Mouse (Mus musculus) thymus, adult 2 months (tissue): ENCODE results near the gene Pepd. TPM values are rescaled to one million over a fixed set of nuclear protein-coding genes. Genes with fewer than 3 reads are reported as not detected.

Experiments
- DNase-seq: peaks from one replicate; pipeline ENCODE4 v3.0.0; 2021
- H3K27ac ChIP-seq: fragments of 200-500 bp; 2 replicates; pipeline ENCODE4 v1.5.1; 2012; ENCODE audit warnings: low read length, control low read depth; ENCODE audit not compliant: control insufficient read depth, insufficient read depth
- H3K27me3 ChIP-seq: fragments of 200-500 bp; 2 replicates; pipeline ENCODE4 v1.6.1; 2012; ENCODE audit warnings: mild to moderate bottlenecking, low read length, moderate library complexity, mixed read lengths; ENCODE audit not compliant: control insufficient read depth, insufficient read depth
- H3K36me3 ChIP-seq: fragments of 200-500 bp; 2 replicates; pipeline ENCODE4 v1.6.1; 2012; ENCODE audit warnings: mild to moderate bottlenecking, low read length, moderate library complexity; ENCODE audit not compliant: control insufficient read depth, insufficient read depth
- H3K4me1 ChIP-seq: fragments of 200-500 bp; replicated peaks from 2 replicates; pipeline ENCODE4 v1.6.1; 2012; ENCODE audit warnings: low read length; ENCODE audit not compliant: control insufficient read depth, insufficient read depth
- H3K4me3 ChIP-seq: fragments of 200-500 bp; 2 replicates; pipeline ENCODE4 v1.5.1; 2012; ENCODE audit warnings: mild to moderate bottlenecking, low read length, control low read depth, moderate library complexity; ENCODE audit not compliant: control insufficient read depth, insufficient read depth
- CTCF ChIP-seq: fragments of 200-500 bp; IDR thresholded peaks from 2 replicates; pipeline ENCODE4 v1.5.1; 2012; ENCODE audit warnings: mild to moderate bottlenecking, control low read depth, low read length, moderate library complexity, borderline replicate concordance; ENCODE audit not compliant: control insufficient read depth, poor library complexity, insufficient read depth; ENCODE audit errors: extremely low read depth
- POLR2A ChIP-seq: fragments of 200-500 bp; IDR thresholded peaks from 2 replicates; pipeline ENCODE4 v1.6.1; 2012; ENCODE audit warnings: mild to moderate bottlenecking, low read length, control low read depth, moderate library complexity; ENCODE audit not compliant: control insufficient read depth, poor library complexity, insufficient read depth; ENCODE audit errors: extremely low read depth
- WGBS: fragments of 180-500 bp; shearing (Covaris S2); methylation state at CpG from one replicate; pipeline ENCODE4 v1.1.7; 2018; 5-methylcytosine and 5-hydroxymethylcytosine counted together
- polyA plus RNA-seq: library from polyadenylated mRNA; depleted of rRNA; stranded (reverse); fragments of >200 nt; gene quantifications from 2 replicates; pipeline ENCODE4 v1.2.3, GENCODE M21; 2012

The Pepd gene
- polyA plus RNA-seq, 1 experiment, result 87.6 TPM

DNA sequence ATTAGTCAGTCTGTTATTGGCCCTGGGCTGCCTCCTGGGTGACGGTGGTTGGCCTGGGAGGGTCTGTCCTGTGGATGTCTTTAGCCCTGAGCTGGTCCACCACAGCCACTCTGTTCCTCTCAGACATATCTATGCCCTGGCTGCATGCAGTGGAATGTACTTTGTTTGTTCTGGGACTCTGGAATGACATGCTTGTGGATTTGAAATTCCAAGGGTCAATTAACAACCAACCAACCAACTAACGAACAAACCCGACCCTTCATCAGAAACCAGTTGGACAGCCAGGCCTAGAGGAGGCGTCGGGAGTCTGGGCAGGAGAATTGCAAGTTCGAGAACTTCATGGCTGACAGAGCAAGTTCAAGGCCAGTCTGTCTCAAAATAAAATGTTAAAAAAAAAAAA lies 5.4 kb downstream of the Pepd start:
- Histone ChIP-seq H3K4me3 (no peak overlapping the region), H3K27me3 (no peaks in the 10 kb centered on the region), H3K4me1 (peaks cover 16% of the 10 kb centered on the region), H3K27ac (no peak overlapping the region), H3K36me3 (no peaks in the 10 kb centered on the region)
- DNase-seq, result no peak
- TF ChIP-seq CTCF (no peak), POLR2A (no peak)
- WGBS, result 94% methylated on average over 6 of the region's 6 CpGs

DNA sequence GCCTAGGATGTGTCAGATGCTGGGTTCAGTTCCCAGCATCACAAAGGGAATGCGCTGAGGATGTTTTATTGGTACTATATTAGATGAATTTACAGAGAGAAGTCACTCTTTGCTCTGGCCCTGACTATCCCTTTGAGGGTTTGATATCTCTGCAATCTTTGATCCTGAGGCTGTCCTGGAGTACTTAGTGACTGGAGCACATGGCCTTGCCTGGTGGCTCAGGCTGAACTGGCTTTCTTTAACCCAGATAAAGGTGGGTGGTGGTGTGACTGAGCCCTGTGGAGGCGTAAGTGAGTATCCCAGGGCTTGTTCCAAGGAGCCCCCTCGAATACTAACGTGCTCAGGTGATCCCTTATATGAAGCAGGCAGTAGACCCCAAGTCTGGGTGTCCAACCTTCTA lies 5.8 kb downstream of the Pepd start:
- Histone ChIP-seq H3K27ac (no peak overlapping the region), H3K4me1 (peaks cover 12% of the 10 kb centered on the region), H3K4me3 (no peak overlapping the region), H3K36me3 (no peaks in the 10 kb centered on the region), H3K27me3 (no peaks in the 10 kb centered on the region)
- 95% methylated on average over 4 of the region's 4 CpGs for WGBS
- DNase-seq, result no peak
- no peak for TF ChIP-seq POLR2A
- TF ChIP-seq CTCF, result no peak

DNA sequence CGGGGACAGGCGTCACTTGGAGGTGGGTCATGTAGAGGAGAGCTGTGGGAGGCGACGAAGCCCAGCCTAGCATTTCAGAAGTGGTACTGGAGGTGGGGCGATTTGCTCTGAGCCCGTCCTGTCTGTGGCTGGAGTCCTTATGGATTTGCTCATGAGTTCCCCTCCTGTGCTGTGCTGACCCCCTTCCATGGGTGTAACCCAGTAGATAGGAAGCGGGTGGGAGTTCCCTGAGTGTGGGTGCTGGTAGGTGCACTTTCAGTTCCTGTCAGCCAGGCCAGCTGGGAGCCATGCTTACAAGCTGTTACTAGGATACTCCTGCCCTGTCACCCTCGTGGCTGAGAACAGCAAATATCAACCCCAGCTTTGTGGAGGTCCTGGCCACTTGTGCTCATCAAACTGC lies 6.2 kb downstream of the Pepd start:
- WGBS, result 80% methylated on average over 8 of the region's 8 CpGs
- Histone ChIP-seq H3K4me1 (peaks cover 12% of the 10 kb centered on the region), H3K27ac (no peak overlapping the region), H3K27me3 (no peaks in the 10 kb centered on the region), H3K4me3 (no peak overlapping the region), H3K36me3 (no peaks in the 10 kb centered on the region)
- TF ChIP-seq CTCF (no peak), POLR2A (no peak)
- DNase-seq, result no peak

DNA sequence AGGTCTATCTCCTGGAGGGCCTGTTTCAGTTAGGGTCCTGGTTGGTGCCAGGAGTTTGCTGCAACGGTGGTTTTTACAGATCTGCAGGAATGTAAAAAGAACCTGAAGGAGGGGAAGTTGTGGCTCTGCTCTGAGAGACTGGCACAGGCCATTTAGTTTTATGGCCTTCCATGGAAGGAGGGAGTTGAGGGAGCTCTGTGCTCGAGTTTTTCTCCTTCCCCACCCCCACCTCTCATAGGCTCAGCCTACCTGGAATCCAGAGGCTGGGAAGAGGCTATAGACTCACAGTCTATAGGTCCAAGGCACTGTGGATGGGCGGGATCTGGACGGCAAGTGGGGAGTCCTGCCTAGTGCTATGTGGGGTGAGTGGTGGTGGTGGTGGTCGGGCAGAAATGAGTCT lies 6.9 kb downstream of the Pepd start:
- Histone ChIP-seq H3K36me3 (no peaks in the 10 kb centered on the region), H3K27me3 (no peaks in the 10 kb centered on the region), H3K4me1 (peaks cover 12% of the 10 kb centered on the region), H3K27ac (no peak overlapping the region), H3K4me3 (no peak overlapping the region)
- WGBS, result 69% methylated on average over 5 of the region's 5 CpGs
- no peak for TF ChIP-seq CTCF
- no peak for TF ChIP-seq POLR2A
- DNase-seq, result no peak

DNA sequence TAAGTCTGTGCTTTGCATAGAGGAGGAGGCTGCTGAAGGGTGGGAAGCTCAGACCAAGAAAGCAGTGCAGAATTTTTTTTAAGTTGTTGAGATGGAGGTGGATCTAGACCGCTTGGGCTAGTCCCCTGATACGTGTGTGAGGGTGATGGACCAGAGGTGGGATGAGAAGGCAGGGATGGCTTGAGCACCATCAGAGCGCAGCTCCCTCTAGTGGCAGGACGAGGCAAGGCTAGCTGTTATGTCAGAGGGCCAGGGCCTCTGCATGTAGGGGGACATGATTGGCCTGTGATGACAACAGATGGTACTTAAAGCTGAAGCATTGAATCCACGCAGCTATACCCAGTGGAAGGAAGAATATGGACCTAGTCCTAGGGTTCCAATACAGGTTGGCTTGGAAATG lies 7.6 kb downstream of the Pepd start:
- H3K27me3 ChIP-seq, result no peaks in the 10 kb centered on the region
- peak; percentile 36 for DNase-seq
- H3K36me3 ChIP-seq, result no peaks in the 10 kb centered on the region
- WGBS, result 91% methylated on average over 5 of the region's 5 CpGs
- TF ChIP-seq POLR2A, result no peak
- TF ChIP-seq CTCF, result peak; percentile 68; the same call in 1 of the 2 replicates
- no peak overlapping the region for H3K27ac ChIP-seq
- no peak overlapping the region for H3K4me3 ChIP-seq
- peaks cover 12% of the 10 kb centered on the region for H3K4me1 ChIP-seq

DNA sequence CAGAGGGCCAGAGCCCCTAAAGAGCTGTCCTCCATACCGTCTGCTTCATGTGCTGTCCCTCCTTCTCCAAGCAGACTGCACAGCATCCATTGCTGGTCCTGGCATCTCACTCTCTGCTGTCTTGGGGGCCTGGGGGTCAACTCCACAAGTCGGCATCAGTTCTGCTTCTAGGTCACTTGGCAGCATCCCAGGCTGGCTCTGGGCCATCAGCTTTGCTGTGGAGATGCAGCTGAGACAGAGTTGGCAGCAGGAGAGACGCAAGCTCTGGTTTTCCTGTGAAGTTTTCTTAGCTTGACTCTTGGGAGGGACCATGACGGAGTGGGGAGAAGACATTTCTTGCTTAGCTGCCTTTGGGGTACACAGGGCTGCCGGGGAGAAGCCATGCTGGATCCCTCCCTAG lies 13.0 kb downstream of the Pepd start:
- 87% methylated on average over 5 of the region's 5 CpGs for WGBS
- Histone ChIP-seq H3K36me3 (no peaks in the 10 kb centered on the region), H3K4me3 (no peak overlapping the region), H3K27ac (no peak overlapping the region), H3K4me1 (peaks cover 5% of the 10 kb centered on the region), H3K27me3 (no peaks in the 10 kb centered on the region)
- no peak for DNase-seq
- TF ChIP-seq CTCF (no peak), POLR2A (no peak)

DNA sequence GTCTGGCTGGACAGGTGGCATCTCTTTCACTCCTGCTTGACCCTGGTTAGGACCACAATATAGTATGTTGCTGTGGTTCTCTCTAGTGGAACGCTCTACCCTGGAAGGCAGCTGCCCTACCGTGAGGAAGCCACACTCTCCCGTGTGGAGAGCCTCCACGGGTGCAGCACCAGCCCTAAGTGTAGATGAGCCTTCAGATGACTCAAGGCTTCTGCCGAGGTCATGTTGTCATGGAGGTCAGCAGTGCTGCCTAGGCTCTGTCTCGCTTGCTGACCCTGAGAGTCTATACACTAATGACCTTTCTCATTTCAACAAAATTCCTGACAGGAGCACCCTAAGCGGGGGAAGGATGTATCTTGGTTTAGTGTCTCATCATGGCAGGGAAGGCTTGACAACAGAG lies 13.8 kb downstream of the Pepd start:
- H3K27ac ChIP-seq, result no peak overlapping the region
- peaks cover 5% of the 10 kb centered on the region for H3K4me1 ChIP-seq
- WGBS, result 92% methylated on average over 7 of the region's 7 CpGs
- no peak for DNase-seq
- no peaks in the 10 kb centered on the region for H3K27me3 ChIP-seq
- no peak overlapping the region for H3K4me3 ChIP-seq
- no peaks in the 10 kb centered on the region for H3K36me3 ChIP-seq
- no peak for TF ChIP-seq POLR2A
- no peak for TF ChIP-seq CTCF
